Mouse (Mus musculus) cerebellum, postnatal 4 days (tissue): Measurements from ENCODE around the gene 9530068E07Rik.
"Not testable (repeated sequence)": the region's sequence is repeated elsewhere in the genome, so short reads cannot be mapped to it uniquely, and the experiment has no call there.

Experiments
- DNase-seq, 2 experiments: peaks; one replicate each; pipeline ENCODE4 v3.0.0; 2022; ENCODE audit warnings: low spot score in 2 of 2, mixed read lengths in 1 of 2

9530068E07Rik gene

DNA sequence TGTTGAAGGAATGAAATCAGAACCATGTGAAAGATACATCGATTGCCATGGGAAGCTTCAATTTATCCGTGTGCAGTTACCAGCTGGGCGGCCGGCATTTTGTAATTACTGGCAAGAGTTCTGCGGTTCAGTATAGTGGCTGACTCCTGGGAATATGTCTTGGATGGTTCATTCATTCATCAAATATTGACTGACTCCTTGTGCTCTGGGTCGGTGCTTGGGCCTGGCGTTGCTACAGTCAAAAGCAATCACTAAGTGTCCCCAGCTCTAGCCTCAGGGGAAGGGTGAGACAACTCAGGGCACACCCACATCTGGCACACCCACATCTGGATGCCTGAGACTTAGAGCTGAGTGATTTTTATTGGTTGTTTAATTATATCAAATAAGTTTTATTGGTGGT is 22.4 kb upstream of the 9530068E07Rik start:
- no peak for DNase-seq

DNA sequence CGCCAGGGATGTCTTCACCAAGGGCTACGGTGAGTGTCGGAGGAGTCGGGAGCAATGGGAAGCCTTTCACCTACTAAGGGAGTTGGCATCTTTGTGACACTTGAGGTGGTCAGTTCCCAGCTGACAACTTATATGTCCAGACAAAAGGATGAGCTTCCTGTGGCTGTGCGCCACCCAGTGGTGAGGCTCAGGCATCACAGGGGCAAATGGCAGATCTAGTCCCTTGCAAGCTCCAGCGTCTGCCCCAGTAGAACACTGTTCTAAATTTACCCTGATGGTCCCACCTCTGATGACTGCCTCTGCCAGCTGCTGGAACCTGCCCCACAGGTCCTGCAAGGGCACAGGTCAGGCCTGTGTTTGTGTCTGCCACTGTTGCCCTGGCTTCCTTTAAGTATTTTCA is 21.9 kb upstream of the 9530068E07Rik start:
- peak; percentile 33 to 53 for DNase-seq

DNA sequence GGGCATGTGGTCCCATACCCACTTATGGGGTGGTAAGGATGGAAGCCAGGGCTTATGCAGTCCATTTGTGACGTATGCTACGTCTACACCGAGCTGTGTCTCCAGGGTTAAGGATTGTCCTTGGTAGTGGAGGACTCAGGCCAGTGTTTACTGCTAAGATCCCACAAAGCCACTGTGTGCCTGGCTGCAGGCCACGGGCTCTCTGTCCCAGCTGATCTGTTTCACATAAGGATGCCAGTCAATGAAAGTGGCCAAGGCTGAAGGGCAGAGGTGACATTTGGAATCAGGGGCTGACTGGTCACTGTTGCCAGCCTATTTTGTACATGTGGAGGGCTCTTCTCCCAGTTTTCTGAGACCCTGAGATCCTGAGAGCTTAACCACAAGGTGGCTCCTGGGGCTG is 18.6 kb upstream of the 9530068E07Rik start:
- no peak for DNase-seq

DNA sequence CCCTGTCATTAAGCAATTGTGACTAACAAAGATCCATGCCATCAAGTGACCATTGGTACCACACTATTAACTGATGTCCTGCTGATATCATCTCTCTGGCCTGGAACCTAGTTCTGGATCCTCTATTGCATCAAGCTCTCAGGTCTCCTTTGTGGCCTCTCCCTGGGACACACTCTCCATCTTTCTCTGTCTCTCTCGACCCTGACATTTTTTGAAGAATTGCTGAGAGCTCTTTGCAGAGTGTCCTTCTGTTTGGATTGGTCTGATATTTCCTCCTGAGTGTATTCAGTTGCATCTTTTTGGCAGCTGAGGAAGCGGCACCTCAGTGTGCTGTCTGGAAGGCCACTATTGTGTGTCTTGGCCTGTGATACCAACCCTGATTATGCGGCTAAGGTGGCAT is 17.0 kb upstream of the 9530068E07Rik start:
- no peak for DNase-seq

DNA sequence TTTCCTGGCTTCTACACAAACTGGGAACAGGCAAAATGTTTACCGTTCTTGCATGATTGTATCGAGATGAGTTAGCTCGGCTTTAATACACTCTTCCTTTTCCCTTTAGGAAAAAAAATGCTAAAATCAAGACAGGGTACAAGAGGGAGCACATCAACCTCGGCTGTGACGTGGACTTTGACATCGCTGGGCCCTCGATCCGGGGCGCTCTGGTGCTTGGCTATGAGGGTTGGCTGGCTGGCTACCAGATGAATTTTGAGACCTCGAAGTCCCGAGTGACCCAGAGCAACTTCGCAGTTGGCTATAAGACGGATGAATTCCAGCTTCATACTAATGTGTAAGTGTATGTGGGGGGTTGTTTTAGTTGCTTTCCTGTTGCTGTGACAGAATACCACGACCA is 12.5 kb upstream of the 9530068E07Rik start:
- DNase-seq, result no peak

DNA sequence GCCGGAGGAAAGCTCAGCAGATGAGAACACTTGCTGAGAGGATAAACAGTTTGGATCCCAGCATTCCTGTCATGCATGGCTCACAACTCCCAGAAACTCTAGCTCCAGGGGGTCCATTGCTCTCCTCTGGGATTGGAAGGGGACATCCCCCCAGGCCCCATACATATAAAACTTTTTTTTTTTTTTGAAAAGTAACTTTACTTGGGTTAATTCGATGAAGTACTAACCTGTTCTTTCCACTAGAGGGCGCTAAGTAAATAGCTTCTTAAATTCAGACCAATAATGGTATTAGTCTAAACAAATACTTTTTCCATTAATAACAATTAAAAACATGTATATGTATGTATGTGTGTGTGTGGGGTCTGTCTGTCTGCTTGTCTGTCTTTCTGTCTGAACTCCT is 11.6 kb upstream of the 9530068E07Rik start:
- DNase-seq, result no peak

DNA sequence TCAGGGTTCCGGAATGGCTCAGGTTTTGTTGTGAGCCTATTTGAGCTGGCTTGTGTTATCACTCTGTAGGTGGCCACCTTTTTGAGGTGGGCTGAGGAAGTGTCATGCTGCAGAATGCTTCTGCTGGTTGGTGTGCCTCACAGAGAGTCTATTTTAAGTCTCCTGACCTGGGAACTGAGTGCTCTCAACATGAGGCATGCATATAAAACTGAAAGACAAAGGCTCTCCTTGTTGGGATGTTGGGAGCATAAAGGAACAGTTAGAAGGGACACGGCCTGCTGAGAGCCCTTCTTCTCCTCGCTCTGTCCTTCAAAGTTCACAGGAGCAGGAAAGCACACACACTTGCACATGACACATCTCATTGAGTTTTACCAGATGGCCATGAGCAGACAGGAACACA is 9.3 kb upstream of the 9530068E07Rik start:
- no peak for DNase-seq

DNA sequence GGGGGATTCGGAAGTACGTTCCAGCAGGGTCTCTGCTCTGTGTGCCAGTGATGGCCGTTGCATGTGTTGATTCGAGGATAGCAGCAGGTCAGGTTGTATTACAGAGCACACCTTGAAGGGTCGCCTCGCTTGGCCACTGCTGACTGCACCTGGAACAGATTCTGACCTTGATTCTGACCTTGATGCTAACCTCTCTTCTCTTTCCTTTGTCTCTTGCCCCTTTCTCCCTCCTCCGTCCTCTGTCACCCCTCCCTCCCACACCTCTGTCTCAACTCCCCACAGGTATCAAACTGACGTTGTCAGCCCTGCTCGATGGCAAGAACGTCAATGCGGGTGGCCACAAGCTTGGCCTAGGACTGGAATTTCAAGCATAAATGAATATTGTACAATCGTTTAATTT is 8.1 kb upstream of the 9530068E07Rik start:
- DNase-seq, result no peak

DNA sequence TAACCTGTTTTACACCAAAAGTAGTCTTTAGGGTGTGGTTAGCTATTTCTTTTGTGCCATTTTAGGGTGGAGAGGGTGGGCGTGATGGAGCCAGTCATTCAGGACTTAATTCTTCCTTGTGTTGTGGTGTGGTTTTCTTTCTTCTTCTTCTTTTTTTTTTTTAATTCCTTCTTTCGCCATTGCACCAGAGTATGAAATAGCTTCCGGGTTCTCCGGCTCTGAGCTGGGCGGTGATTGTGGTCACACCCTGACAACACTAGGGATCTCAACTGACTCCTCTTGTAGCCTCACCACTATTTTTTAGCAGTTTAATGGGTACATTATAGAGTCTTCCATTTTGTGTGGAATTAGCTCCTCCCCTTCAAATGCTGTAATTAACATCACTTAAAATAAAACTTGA is 7.2 kb upstream of the 9530068E07Rik start:
- DNase-seq, result not testable (repeated sequence)

DNA sequence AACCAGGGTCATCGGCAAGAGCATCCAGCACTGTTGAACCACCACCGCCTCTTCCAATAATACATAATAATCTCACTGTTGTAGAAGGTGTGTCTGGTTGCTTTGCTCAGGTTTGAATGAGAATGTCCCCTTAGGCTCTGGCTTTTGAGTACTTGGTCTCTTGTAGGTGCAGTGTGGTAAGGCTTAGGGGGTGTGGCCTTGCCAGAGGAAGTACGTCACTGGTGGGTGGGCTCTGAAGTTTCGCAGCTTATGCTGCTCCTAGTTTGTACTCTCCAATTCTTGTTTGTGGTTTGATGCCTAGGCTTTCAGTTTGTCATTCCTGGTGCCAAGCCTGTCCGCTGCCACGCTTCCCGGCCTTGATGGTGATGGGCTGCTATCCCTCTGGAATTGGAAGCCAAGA is 6.3 kb upstream of the 9530068E07Rik start:
- DNase-seq, result no peak

DNA sequence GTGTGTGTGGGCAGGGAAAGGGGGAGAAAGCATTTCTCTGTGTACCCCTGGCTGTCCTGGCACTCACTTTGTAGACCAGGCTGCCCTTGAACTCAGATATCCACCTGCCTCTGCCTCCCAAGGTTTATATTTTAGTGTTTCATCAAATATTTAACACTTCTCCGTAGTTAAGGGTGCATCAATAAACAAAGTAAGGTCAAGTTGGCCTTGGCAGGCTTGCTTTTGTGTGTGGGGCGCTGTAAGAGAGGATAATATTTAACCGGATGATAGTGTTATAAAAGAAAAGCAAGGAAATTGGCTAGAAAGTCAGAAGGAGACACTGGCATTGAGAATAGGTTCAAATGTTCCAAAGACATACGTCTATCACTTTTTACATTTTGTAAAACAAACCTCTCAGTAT is 1.7 kb upstream of the 9530068E07Rik start:
- DNase-seq, result no peak

DNA sequence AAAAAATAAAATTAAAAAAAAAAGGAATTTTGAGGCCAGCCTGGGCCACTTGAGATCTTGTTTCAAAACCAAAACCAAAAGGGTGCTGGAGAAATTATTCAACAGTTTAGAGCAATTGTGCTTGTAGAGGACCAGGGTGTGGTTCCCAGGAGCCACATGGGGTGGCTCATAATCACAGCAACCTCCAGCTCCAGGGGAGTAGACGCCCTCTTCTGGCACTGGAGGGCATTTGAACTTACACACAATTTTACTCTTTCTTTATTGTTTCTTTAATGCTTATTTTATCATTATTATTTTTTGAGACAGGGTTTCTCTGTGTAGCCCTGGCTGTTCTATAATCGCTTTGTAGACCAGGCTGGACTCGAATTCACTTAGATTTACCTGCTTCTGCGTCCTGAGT is 885 bp upstream of the 9530068E07Rik start:
- no peak for DNase-seq

DNA sequence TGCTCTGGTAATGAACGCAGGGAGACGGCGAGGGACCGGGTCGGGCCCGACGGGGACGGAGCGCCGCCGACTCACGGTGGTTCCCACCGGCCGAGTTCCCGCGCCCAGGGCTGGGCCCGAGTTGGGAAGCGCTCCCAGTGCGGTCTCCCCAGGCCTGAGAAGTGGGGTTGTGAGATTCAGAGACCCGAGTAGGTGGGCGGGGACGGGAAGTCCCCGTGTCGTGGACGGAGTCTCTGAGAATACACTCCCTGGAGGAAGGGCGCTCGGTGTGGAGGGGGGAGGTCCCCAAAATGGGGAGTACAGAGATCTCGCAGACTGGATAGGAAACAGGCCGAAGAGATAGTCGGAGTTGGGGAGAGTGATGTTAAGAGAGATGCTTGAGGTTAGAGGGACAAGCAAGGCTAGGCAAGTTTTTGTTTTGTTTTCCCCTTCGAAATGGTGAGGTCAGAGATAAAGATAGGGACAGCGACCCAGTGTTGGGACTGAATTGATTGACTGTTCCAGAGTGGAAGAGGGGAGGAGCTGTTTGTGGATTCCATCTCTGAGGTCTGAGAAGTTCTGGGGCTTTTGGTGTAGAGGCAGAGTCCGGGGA is 465 bp downstream of the 9530068E07Rik start:
- DNase-seq, result no peak

DNA sequence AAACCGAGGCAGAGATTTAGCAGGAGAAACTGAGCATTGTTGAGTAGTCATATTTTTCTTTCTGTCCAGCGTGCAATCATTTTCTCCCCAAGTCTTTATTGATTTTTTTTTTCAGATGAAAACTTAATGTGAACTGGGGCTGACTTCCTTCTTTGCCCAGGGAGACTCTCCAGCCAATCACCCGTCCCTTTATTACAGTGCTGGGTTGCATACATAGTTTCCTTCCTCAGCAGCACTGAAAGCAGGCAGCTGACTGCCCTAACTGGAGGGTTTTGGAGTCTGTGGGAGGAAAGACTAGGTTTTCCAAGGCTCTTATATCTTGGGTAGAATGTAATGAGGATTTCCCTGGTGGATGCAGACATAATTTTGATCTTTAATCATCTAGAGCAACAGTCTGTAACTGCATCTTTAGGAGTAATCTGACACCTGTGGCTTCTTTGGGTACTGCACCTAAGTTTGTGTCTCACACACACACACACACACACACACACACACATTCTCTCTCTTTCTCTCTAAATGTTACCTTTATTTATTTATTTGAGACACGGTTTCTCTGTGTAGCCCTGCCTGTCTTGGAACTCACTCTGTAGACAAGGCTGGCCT is 1.3 kb downstream of the 9530068E07Rik start:
- no peak for DNase-seq

DNA sequence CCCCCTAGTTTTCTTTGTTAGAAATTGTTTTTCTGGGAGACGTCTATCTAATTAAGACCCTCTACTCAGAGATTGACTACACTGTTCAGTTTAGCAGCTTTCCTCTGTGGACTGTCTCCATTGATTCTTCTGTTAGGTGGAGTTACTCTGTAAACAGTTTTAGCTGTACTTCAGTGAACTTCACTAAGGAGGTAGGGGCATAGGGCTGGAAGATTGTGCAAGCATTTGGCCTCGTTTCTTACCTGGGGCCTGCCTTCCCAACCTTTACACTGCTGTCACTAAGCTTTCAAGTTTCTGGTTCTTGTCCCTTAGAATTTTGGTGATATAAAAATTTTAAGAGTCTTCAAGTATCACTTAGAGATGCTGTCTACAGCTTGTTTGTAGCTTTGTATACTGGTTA is 5.2 kb downstream of the 9530068E07Rik start:
- DNase-seq, result no peak

DNA sequence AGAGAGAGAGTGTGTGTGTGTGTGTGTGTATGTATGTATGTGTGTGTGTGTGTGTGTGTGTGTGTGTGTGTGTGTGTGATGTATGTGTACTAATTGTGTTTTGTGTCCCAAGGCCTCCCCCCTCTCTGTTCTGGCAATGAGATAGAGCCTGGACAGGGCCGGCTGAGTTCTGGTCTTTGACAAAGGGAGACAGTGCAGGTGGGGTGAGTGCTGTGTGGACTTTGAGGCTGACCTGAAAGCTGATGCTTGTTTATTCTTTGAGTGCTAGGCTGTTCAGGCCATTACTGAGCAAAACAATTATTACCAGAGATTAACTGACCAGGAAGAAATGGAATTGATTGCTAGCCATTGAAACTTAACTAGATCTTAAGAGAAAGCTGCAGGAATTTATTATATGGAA is 6.3 kb downstream of the 9530068E07Rik start:
- DNase-seq, result no peak

DNA sequence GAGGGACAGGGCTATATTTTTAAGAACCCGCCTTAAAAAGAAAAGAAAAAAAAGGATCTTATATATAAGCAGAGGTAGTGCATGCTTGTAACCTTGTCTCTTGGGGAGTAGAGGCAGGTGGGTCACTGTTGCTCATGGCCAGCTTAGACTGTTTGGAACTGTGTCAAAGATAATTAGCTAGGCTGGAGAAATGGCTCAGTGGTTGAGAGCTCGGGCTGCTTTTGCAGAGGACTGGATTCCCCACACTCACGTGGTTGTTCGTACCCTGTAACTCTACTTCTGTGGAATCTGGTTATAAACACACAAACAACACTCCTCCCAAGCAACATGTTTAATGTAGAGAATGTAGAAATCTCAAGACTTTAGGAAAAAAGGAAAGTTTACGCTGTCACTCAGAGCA is 8.0 kb downstream of the 9530068E07Rik start:
- no peak for DNase-seq

DNA sequence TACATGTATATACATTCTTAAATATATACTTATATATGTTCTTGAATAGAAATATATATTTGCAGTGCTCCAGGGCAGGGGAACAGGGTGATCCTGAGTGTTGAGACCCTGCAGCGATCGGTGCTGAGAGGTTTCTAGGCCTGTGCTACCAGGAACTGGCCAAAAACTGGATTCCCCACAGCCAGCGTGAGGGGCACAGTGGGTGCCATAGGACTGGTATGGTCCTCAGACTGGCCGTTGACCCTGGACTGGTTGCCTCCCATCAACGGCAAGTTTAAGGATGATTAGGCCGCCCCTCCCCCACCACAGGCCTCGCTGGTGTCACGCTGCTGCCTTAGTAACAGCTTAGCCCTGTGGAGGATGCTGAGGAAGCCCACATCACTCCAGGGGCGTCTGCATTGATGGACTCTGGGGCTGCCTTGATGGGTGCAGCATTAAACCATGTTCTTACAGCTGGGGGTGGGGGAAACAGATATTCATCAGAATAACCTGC is 9.0 kb downstream of the 9530068E07Rik start:
- DNase-seq, result no peak

DNA sequence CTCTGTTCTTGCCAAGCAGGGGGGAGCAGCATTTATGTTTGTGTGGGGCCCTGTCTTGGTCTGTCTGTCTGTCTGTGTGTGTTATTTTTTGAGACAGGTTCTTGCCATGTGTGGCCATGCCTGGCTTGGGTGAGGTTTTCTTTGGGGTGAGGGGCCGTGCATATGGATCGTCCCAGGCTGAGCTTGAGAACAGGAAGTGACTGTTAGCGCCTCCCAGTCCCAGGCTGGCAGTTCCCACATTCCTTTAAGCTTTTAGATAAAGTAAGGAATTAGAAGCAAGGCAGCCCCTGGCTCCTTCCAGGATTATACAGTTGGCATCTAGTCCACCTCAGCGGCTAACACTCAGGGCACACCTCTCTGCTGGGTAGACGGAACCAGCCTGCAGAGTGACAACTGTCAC is 13.1 kb downstream of the 9530068E07Rik start:
- DNase-seq, result no peak

DNA sequence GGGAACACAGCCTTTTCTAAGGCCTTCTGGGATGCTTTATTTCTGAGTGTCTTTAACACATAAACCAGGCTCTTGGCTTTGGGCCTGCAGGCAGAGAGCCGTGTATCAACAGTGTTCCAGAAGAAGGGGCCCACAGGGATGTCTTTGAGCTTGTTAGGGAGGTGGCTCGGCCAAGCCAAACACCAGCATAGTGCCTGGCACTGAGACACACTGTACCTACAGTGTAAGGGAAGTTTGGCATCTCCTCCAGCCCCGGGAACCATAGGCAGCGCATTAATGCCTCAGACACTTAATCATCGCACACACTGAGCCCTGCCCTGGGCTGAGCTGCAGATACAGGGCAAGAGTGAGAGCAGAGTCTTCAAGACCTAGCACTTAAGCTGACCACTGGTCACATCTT is 22.1 kb downstream of the 9530068E07Rik start:
- DNase-seq, result no peak

DNA sequence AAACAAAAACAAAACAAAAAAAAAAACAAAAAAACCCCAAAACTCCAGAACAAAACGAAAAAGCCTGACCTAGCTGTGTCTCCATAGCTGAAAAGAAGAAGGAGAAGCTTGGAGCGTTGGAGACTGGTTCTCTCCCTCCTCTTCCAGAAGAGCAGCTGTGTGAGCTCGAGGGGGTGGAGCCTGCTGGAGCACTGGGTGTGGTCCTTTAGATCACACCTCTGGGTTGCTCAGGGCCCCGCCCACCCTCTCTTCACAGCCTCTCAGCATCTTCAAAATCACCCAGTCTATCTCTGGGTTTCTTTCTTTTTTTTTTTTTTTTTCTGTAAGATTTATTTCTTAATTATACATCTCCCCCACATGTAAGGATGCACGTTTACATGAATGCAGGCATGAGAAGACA is 23.0 kb downstream of the 9530068E07Rik start:
- no peak for DNase-seq

DNA sequence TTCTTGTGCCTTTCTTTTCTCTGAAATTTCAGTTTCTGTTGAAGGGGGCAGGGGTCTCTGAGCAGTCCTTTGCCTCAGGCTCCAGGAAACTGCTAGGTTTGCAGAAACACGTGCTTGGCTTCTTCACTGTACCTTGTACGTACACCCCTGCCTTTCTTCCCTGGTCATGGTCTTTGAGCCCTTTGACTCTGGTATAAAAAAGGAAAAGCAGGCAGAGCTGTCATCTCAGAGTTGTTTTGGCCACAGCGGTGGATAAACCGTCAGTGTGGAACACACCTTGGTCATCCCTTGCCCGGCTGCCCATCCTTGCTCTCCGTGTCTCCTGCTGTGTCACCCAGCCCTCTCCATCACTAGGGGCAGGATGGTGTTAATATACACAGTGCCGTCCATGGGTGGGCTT is 23.6 kb downstream of the 9530068E07Rik start:
- DNase-seq, result no peak

DNA sequence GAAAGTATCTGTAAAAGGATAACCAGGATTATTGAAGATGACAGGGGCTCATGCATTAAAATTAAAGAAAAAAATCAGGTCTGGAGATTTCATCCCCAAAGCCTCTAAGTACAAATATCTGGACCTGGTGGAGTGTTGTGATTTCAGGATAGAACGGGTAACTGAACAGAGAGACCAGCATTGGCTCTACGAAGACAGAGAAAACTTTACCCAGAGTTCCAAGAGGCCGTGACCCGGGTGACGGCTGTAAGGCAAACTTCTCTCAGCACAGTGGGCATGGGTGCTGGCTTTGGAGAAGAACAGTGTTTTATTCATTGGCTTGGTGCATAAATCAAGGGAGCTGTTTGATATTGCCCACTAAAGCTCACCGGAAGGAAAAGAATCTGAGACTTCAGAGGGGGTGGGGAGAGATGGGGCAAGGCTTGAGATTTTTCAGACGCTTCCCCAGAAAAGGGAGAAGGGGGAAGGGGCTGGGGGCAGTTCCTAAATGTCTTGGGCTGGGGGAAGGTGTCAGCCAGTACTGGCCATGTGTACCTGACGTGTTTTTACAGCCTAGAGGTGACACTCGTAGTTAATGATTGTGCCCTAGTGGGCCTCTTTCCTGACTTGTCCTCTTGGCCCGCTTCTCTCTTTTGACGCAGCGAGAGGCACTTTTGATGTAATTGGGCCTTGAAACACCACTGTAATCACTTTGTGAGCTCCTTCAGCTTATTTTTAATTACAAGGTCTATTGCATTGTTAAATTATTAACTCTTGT is 24.2 kb downstream of the 9530068E07Rik start:
- no peak for DNase-seq
